Mouse (Mus musculus) gastrocnemius, postnatal 25 days (tissue): ENCODE measurements around the gene Bri3bp. TPM values are rescaled to one million over a fixed set of nuclear protein-coding genes. Genes with fewer than 3 reads are reported as not detected.
"Not testable (repeated sequence)": the region's sequence is repeated elsewhere in the genome, so short reads cannot be mapped to it uniquely, and the experiment has no call there.

ENCODE experiments used
- DNase-seq: peaks from one replicate; pipeline ENCODE4 v3.0.0; 2022
- long read RNA-seq, 2 experiments: library from polyadenylated mRNA; stranded (forward); transcript quantifications; one replicate each; pipeline ENCODE4 v2.0.0; 2021
- total RNA-seq, 2 experiments: library from RNA; stranded (reverse); gene quantifications; 1 replicate in 1 of 2; 2 replicates in 1 of 2; pipeline ENCODE4 v1.2.3; 2021

Gene Bri3bp
- total RNA-seq, result 1 to 10 TPM; 3.5 to 4.7 TPM
- long read RNA-seq, experiment 1, full-length matches to known transcripts, result 13 of 14 reads
- long read RNA-seq, experiment 1, partial matches to known transcripts, result 0 of 14 reads
- long read RNA-seq, experiment 1, other reads (novel, unspliced or antisense), result 1 of 14 reads
- long read RNA-seq, experiment 2, full-length matches to known transcripts, result 6 of 6 reads
- long read RNA-seq, experiment 2, partial matches to known transcripts, result 0 of 6 reads
- long read RNA-seq, experiment 2, other reads (novel, unspliced or antisense), result 0 of 6 reads

GRCm38 (mm10) chr5:125441234-125442114, at the start of gene Bri3bp:
Gene Bri3bp, plus strand, starts transcription at chr5:125441568.
- peak; percentile 50 for DNase-seq

- peak; percentile 52 for DNase-seq
Measured at GRCm38 (mm10) chr5:125391609-125392008, 49.8 kb upstream of the Bri3bp start.

- not testable (repeated sequence) for DNase-seq
Measured at GRCm38 (mm10) chr5:125392176-125392575, 49.2 kb upstream of the Bri3bp start.

- no peak for DNase-seq
Measured at GRCm38 (mm10) chr5:125392618-125392976, 48.8 kb upstream of the Bri3bp start.

- peak; percentile 98 for DNase-seq
Measured at GRCm38 (mm10) chr5:125392977-125393621, 48.3 kb upstream of the Bri3bp start.

- peak; percentile 65 for DNase-seq
Measured at GRCm38 (mm10) chr5:125393622-125394603, 47.5 kb upstream of the Bri3bp start.

- no peak for DNase-seq
Measured at GRCm38 (mm10) chr5:125395008-125395407, 46.4 kb upstream of the Bri3bp start.

GRCm38 (mm10) chr5:125400903-125401302, 40.5 kb upstream of the Bri3bp start:
- no peak for DNase-seq

- no peak for DNase-seq
Measured at GRCm38 (mm10) chr5:125402476-125402875, 38.9 kb upstream of the Bri3bp start.

GRCm38 (mm10) chr5:125402991-125403390, 38.4 kb upstream of the Bri3bp start:
- no peak for DNase-seq

- peak; percentile 53 for DNase-seq
Measured at GRCm38 (mm10) chr5:125403481-125404465, 37.6 kb upstream of the Bri3bp start.

GRCm38 (mm10) chr5:125404536-125404902, 36.8 kb upstream of the Bri3bp start:
- no peak for DNase-seq

GRCm38 (mm10) chr5:125404903-125405545, 36.3 kb upstream of the Bri3bp start:
- DNase-seq, result peak; percentile 46

- DNase-seq, result peak; percentile 74
Measured at GRCm38 (mm10) chr5:125405546-125406248, 35.7 kb upstream of the Bri3bp start.

- peak; percentile 61 for DNase-seq
Measured at GRCm38 (mm10) chr5:125406322-125407016, 34.9 kb upstream of the Bri3bp start.

GRCm38 (mm10) chr5:125407020-125407830, 34.1 kb upstream of the Bri3bp start:
- DNase-seq, result no peak

GRCm38 (mm10) chr5:125407910-125408575, 33.3 kb upstream of the Bri3bp start:
- DNase-seq, result no peak
